Mouse (Mus musculus) limb, embryonic 13.5 days (tissue): ENCODE data around the gene Xylb. TPM values are rescaled to one million over a fixed set of nuclear protein-coding genes. Genes with fewer than 3 reads are reported as not detected.

Experiments used
- ATAC-seq: fragments of 200-750 bp; cut with Nextera tagmentation; 2 replicates; pipeline ENCODE4 v1.8.0; 2017; ENCODE audit warnings: low read depth, moderate number of reproducible peaks, moderate TSS enrichment; ENCODE audit not compliant: low FRiP score
- H3K27ac ChIP-seq: fragments of 300-500 bp; sonication (generic); 2 replicates; pipeline ENCODE4 v1.5.1; 2015; ENCODE audit warnings: inconsistent platforms, mild to moderate bottlenecking, moderate library complexity
- H3K27me3 ChIP-seq: fragments of 300-500 bp; sonication (generic); 2 replicates; pipeline ENCODE4 v1.6.1; 2015; ENCODE audit warnings: mild to moderate bottlenecking, inconsistent platforms
- H3K36me3 ChIP-seq: fragments of 300-500 bp; sonication (generic); 2 replicates; pipeline ENCODE4 v1.6.1; 2015; ENCODE audit warnings: inconsistent platforms, mild to moderate bottlenecking, moderate library complexity
- H3K4me1 ChIP-seq: fragments of 300-500 bp; sonication (generic); 2 replicates; pipeline ENCODE4 v1.6.1; 2015; ENCODE audit warnings: inconsistent platforms
- H3K4me2 ChIP-seq: fragments of 300-500 bp; sonication (generic); replicated peaks from 2 replicates; pipeline ENCODE4 v1.6.1; 2015; ENCODE audit warnings: inconsistent platforms, mild to moderate bottlenecking, moderate library complexity
- H3K4me3 ChIP-seq: fragments of 300-500 bp; sonication (generic); 2 replicates; pipeline ENCODE4 v1.5.1; 2015; ENCODE audit warnings: moderate library complexity, mild to moderate bottlenecking, inconsistent platforms
- H3K9ac ChIP-seq: fragments of 300-500 bp; sonication (generic); 2 replicates; pipeline ENCODE4 v1.6.1; 2015; ENCODE audit warnings: mild to moderate bottlenecking, inconsistent platforms
- H3K9me3 ChIP-seq: fragments of 300-500 bp; sonication (generic); 2 replicates; pipeline ENCODE4 v1.6.1; 2016; ENCODE audit warnings: inconsistent platforms
- WGBS: fragments of 180-500 bp; shearing (Covaris S2); methylation state at CpG from one replicate; pipeline ENCODE4 v1.1.7; 2015; 5-methylcytosine and 5-hydroxymethylcytosine counted together
- polyA plus RNA-seq: library from polyadenylated mRNA; unstranded; fragments of >200 nt; fragmentation: Nextera tagmentation; extraction: Ambion mirVana; gene quantifications from 2 replicates; pipeline ENCODE4 v1.2.1, GENCODE M21; 2015

The Xylb gene
- polyA plus RNA-seq, 1 experiment from 2014 or later, result 6.4 TPM

GRCm38 (mm10) chr9:119330186-119330963 lies 26.8 kb upstream of the Xylb start:
- H3K4me2 ChIP-seq, result no peak overlapping the region
- no peak overlapping the region for H3K4me3 ChIP-seq
- no peaks in the 10 kb centered on the region for H3K9me3 ChIP-seq
- WGBS, result 87% methylated on average over 15 of the region's 15 CpGs
- no peaks in the 10 kb centered on the region for H3K4me1 ChIP-seq
- no peaks in the 10 kb centered on the region for H3K27me3 ChIP-seq
- no peak for ATAC-seq
- H3K36me3 ChIP-seq, result no peaks in the 10 kb centered on the region
- no peak overlapping the region for H3K9ac ChIP-seq
- H3K27ac ChIP-seq, result no peak overlapping the region

GRCm38 (mm10) chr9:119334324-119334723 lies 22.9 kb upstream of the Xylb start:
- Histone ChIP-seq H3K4me1 (0 out of 2 replicates have a peak, but pooled peaks cover 4% of the 10 kb centered on the region), H3K4me3 (no peak overlapping the region), H3K4me2 (no peak overlapping the region), H3K27ac (no peak overlapping the region), H3K27me3 (no peaks in the 10 kb centered on the region), H3K9me3 (no peaks in the 10 kb centered on the region), H3K9ac (no peak overlapping the region), H3K36me3 (no peaks in the 10 kb centered on the region; the same call in 1 of the 2 replicates)
- ATAC-seq, result no peak
- WGBS, result 57% methylated on average over 10 of the region's 10 CpGs

GRCm38 (mm10) chr9:119334834-119335233 lies 22.3 kb upstream of the Xylb start:
- Histone ChIP-seq H3K4me1 (0 out of 2 replicates have a peak, but pooled peaks cover 8% of the 10 kb centered on the region), H3K9ac (no peak overlapping the region), H3K4me3 (no peak overlapping the region), H3K36me3 (no peaks in the 10 kb centered on the region; the same call in 1 of the 2 replicates), H3K4me2 (no peak overlapping the region), H3K27ac (no peak overlapping the region), H3K27me3 (no peaks in the 10 kb centered on the region), H3K9me3 (no peaks in the 10 kb centered on the region)
- no peak for ATAC-seq
- 78% methylated on average over 2 of the region's 2 CpGs for WGBS

DNA sequence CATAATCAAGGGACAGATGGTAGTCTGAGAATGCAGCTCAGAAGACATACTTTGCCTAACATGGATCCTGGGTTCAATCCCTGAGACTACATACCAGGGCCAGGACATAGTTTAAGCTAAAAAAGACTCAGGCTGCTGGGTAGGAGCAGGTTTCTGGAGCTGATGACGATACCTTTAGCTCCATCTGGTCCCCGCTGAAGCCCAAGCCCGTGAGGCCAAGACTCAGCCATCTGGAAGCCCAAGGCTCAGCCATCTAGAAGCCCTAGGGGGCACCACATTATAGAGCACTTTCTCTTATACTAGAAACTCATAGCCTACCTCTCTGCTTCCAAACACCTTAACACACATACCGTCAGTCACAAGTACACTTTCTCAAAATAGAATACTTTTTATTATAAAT lies 21.6 kb upstream of the Xylb start:
- Histone ChIP-seq H3K36me3 (no peaks in the 10 kb centered on the region; the same call in 1 of the 2 replicates), H3K4me1 (peaks cover 13% of the 10 kb centered on the region), H3K4me3 (no peak overlapping the region), H3K9ac (no peak overlapping the region), H3K27ac (no peak overlapping the region), H3K9me3 (no peaks in the 10 kb centered on the region), H3K27me3 (no peaks in the 10 kb centered on the region), H3K4me2 (no peak overlapping the region)
- ATAC-seq, result no peak
- WGBS, result 82% methylated on average over 4 of the region's 4 CpGs

DNA sequence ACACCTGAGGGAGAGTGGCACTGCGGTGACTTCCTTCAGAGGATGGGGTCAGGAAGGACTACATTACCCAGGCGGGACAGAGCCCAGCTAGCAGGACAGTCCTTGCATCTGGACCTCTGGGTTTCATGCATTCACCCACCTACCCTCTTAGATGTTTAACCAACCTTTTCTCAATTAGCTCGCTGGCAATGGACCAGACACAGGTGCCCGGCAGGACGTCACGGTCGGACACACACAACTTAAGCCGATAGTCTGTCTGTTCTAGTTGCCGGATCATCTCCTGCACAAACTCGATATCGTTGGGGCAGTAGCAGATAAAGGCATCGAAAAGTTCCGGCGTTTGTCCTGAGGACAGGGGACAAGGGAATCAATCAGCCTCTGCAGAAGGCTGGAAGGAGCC lies 19.3 kb upstream of the Xylb start:
- Histone ChIP-seq H3K36me3 (no peaks in the 10 kb centered on the region; the same call in none of the 2 replicates), H3K27me3 (no peaks in the 10 kb centered on the region), H3K4me1 (peaks cover 24% of the 10 kb centered on the region), H3K4me2 (no peak overlapping the region), H3K9me3 (no peaks in the 10 kb centered on the region), H3K4me3 (no peak overlapping the region), H3K9ac (no peak overlapping the region), H3K27ac (no peak overlapping the region)
- ATAC-seq, result no peak
- WGBS, result 89% methylated on average over 14 of the region's 14 CpGs

- 89% methylated on average over 3 of the region's 3 CpGs for WGBS
- Histone ChIP-seq H3K4me2 (no peak overlapping the region), H3K4me3 (no peak overlapping the region), H3K36me3 (peaks cover 5% of the 10 kb centered on the region), H3K9ac (no peak overlapping the region), H3K9me3 (no peaks in the 10 kb centered on the region), H3K4me1 (peaks cover 26% of the 10 kb centered on the region), H3K27ac (no peak overlapping the region), H3K27me3 (no peaks in the 10 kb centered on the region)
- ATAC-seq, result no peak
Observed at GRCm38 (mm10) chr9:119338350-119338749, 18.8 kb upstream of the Xylb start.

DNA sequence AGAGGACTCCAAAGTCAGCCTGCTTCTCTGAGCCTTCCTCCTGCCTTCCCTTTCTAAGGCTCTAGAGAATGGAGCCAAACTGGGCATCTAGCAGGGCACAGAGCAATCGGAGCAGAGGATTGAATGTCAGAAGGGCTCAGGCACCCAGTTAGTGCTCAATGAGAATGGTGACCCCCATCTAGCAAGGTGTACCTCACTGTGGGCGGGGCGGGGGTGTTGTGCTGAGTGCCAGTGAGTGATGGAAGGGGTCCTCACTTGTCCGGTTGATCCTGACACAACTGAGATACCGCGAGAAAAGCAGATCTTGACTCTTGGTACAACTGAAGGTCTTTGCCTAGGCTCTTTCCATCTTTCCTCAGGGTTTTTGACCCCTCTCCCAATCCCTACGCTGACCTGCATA lies 18.1 kb upstream of the Xylb start:
- peak overlapping the region; percentile 73 for H3K9ac ChIP-seq
- peaks cover 26% of the 10 kb centered on the region for H3K4me1 ChIP-seq

GRCm38 (mm10) chr9:119339558-119340211 lies 17.5 kb upstream of the Xylb start, which contains the start of gene Acaa1a:
TSS of gene Acaa1a (plus strand) at chr9:119339676.
- H3K4me3 ChIP-seq, result peak within 1 kb of the TSS; percentile 79
- peak within 1 kb of the TSS; percentile 91 for H3K27ac ChIP-seq
- under 1% methylated on average over 43 of the region's 43 CpGs for WGBS
- peak within 1 kb of the TSS; percentile 77 for H3K4me2 ChIP-seq
- no peaks in the 10 kb centered on the region for H3K9me3 ChIP-seq
- H3K27me3 ChIP-seq, result no peaks in the 10 kb centered on the region
- H3K36me3 ChIP-seq, result peaks cover 18% of the 10 kb centered on the region
- no peak for ATAC-seq
- H3K9ac ChIP-seq, result peak within 1 kb of the TSS; percentile 73
- H3K4me1 ChIP-seq, result peaks cover 26% of the 10 kb centered on the region

More for the DNA sequence above, 18.1 kb upstream of the Xylb start:
- peaks cover 12% of the 10 kb centered on the region for H3K36me3 ChIP-seq
- H3K4me3 ChIP-seq, result peak overlapping the region; percentile 79
- H3K4me2 ChIP-seq, result peak overlapping the region; percentile 77
- no peak for ATAC-seq
- no peaks in the 10 kb centered on the region for H3K27me3 ChIP-seq
- no peak overlapping the region for H3K27ac ChIP-seq
- H3K9me3 ChIP-seq, result no peaks in the 10 kb centered on the region
- WGBS, result 48% methylated on average over 7 of the region's 7 CpGs

DNA sequence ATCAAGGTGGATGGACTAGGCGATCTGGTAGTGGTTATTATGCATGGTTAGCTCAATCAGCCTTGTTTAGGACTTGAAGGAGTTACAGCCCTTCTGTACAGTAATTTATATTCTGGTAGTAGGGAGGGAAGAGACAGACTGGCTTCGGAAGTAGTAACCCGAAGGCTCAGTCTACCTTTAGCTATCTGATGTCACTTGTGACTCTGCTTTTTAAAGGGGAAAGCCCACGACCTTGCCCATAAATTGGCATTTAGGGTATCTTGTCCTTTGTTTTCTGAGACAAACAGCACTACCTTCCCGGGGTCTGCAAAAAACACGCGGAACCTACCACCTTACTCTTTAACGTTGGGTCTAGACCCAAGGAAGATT lies 17.0 kb upstream of the Xylb start:
- WGBS, result 5% methylated on average over 8 of the region's 8 CpGs
- H3K4me2 ChIP-seq, result peak overlapping the region; percentile 77

DNA sequence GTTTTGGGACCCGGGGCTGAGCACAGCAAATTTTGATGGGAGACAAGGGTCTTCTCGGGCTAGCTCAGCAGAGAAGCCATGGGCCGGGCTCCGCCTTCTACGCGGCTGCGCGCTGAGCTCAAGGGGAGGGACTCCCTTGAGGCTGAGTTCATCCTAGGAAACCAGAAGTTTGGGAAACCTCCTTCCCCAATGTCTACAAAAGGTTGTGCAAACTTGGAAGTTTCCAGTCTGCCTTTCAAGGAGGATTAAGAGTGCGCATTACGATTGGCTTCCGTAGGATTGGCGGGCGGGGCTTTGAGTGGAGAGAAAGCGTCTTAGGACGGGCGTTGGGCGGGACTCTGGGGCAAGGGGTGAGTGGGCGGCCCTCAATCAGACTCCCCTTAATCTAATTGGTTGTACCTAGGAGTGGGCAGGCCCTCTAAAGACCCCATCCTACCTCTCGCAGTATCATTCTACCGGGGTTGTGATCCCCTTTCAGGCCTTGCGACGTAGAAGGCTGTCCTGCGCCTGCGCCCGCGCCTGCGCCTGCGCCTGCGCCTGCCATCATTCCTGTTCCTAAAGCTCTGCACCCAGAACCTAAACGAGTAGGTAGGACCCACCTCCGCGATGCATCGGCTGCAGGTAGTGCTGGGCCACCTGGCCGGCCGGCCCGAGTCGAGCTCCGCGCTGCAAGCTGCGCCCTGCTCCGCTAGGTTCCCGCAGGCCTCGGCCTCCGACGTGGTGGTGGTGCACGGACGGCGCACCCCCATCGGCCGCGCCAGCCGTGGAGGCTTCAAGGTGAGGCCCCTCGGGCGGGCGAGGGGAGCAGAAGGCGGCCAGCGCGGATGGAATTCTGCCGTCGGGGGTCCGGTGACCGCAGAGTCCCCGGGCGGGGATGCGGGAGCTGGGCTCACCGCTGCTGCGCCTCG lies 16.0 kb upstream of the Xylb start, which contains the start of gene Myd88:
TSS of gene Myd88 (minus strand) at position 503 of the 908 bp plus-strand sequence.
- H3K4me3 ChIP-seq, result peak within 1 kb of the TSS; percentile 79
- no peaks in the 10 kb centered on the region for H3K9me3 ChIP-seq
- H3K27me3 ChIP-seq, result no peaks in the 10 kb centered on the region
- H3K4me2 ChIP-seq, result peak within 1 kb of the TSS; percentile 77
- peak within 1 kb of the TSS; percentile 87 for H3K9ac ChIP-seq
- WGBS, result under 1% methylated on average over 67 of the region's 68 CpGs
- H3K27ac ChIP-seq, result peak within 1 kb of the TSS; percentile 91
- peaks cover 26% of the 10 kb centered on the region for H3K4me1 ChIP-seq
- H3K36me3 ChIP-seq, result peaks cover 33% of the 10 kb centered on the region
- ATAC-seq, result peak; percentile 99

More for the DNA sequence above, 17.0 kb upstream of the Xylb start:
- Histone ChIP-seq H3K27ac (peak overlapping the region; percentile 91), H3K9ac (peak overlapping the region; percentile 73), H3K9me3 (no peaks in the 10 kb centered on the region), H3K4me1 (peaks cover 26% of the 10 kb centered on the region), H3K27me3 (no peaks in the 10 kb centered on the region), H3K4me3 (peak overlapping the region; percentile 79), H3K36me3 (peaks cover 23% of the 10 kb centered on the region)
- ATAC-seq, result no peak

- H3K4me2 ChIP-seq, result peak overlapping the region; percentile 77
Observed at GRCm38 (mm10) chr9:119342728-119343127, 14.5 kb upstream of the Xylb start.

More at GRCm38 (mm10) chr9:119342728-119343127, 14.5 kb upstream of the Xylb start:
- Histone ChIP-seq H3K9me3 (no peaks in the 10 kb centered on the region), H3K27ac (no peak overlapping the region), H3K27me3 (no peaks in the 10 kb centered on the region), H3K4me3 (peak overlapping the region; percentile 79), H3K36me3 (peaks cover 49% of the 10 kb centered on the region), H3K9ac (peak overlapping the region; percentile 87; the same call in 1 of the 2 replicates), H3K4me1 (peaks cover 26% of the 10 kb centered on the region)
- 88% methylated on average over 7 of the region's 7 CpGs for WGBS
- no peak for ATAC-seq
